Mouse (Mus musculus) intestine, embryonic 16.5 days (tissue): ENCODE measurements around the gene Cdk1. TPM values are rescaled to one million over a fixed set of nuclear protein-coding genes. Genes with fewer than 3 reads are reported as not detected.
A peak's percentile ranks its signal among the peaks of the same experiment; 100 is the strongest.

Experiments used
- ATAC-seq: fragments of 200-750 bp; cut with Nextera tagmentation; 2 replicates; pipeline ENCODE4 v1.8.0; 2017; ENCODE audit warnings: moderate TSS enrichment, moderate library complexity
- H3K27ac ChIP-seq: fragments of 300-500 bp; sonication (generic); 2 replicates; pipeline ENCODE4 v1.5.1; 2014; ENCODE audit warnings: mild to moderate bottlenecking, low read length
- H3K27me3 ChIP-seq: fragments of 300-500 bp; sonication (generic); replicated peaks from 2 replicates; pipeline ENCODE4 v1.6.1; 2014; ENCODE audit warnings: low read length, control low read depth, mixed read lengths; ENCODE audit not compliant: control insufficient read depth, insufficient read depth
- H3K36me3 ChIP-seq: fragments of 300-500 bp; sonication (generic); 2 replicates; pipeline ENCODE4 v1.6.1; 2014; ENCODE audit warnings: low read length, control low read depth; ENCODE audit not compliant: control insufficient read depth, insufficient read depth
- H3K4me1 ChIP-seq: fragments of 300-500 bp; sonication (generic); 2 replicates; pipeline ENCODE4 v1.6.1; 2014; ENCODE audit warnings: low read length, control low read depth, mixed read lengths; ENCODE audit not compliant: control insufficient read depth, insufficient read depth
- H3K4me2 ChIP-seq: fragments of 300-500 bp; sonication (generic); 2 replicates; pipeline ENCODE4 v1.6.1; 2014; ENCODE audit warnings: low read depth, low read length, control low read depth
- H3K4me3 ChIP-seq: fragments of 300-500 bp; sonication (generic); 2 replicates; pipeline ENCODE4 v1.5.1; 2014; ENCODE audit warnings: mild to moderate bottlenecking, low read length
- H3K9ac ChIP-seq: fragments of 300-500 bp; sonication (generic); 2 replicates; pipeline ENCODE4 v1.6.1; 2014; ENCODE audit warnings: low read depth, low read length
- H3K9me3 ChIP-seq: fragments of 300-500 bp; sonication (generic); 2 replicates; pipeline ENCODE4 v1.6.1; 2016; ENCODE audit warnings: low read length, control low read depth; ENCODE audit not compliant: control insufficient read depth
- WGBS: fragments of 180-500 bp; shearing (Covaris S2); extraction: QIAGEN DNeasy Blood & Tissue Kit; methylation state at CpG from one replicate; pipeline ENCODE4 v1.1.7; 2014; 5-methylcytosine and 5-hydroxymethylcytosine counted together
- polyA plus RNA-seq: library from polyadenylated mRNA; unstranded; fragments of >200 nt; fragmentation: Nextera tagmentation; extraction: Ambion mirVana; gene quantifications from 2 replicates; pipeline ENCODE4 v1.2.1, GENCODE M21; 2015

Gene Cdk1
- polyA plus RNA-seq, 1 experiment from 2014 or later, result 377 TPM

GRCm38 (mm10) chr10:69335195-69335536 is 17.6 kb downstream of the Cdk1 start:
- H3K4me1 ChIP-seq, result 0 out of 2 replicates have a peak, but pooled peaks cover 3% of the 10 kb centered on the region
- H3K4me2 ChIP-seq, result no peak overlapping the region
- H3K36me3 ChIP-seq, result peaks cover 15% of the 10 kb centered on the region
- 52% methylated on average over 7 of the region's 7 CpGs for WGBS
- no peak for ATAC-seq
- no peaks in the 10 kb centered on the region for H3K9me3 ChIP-seq
- H3K27me3 ChIP-seq, result no peaks in the 10 kb centered on the region
- peak overlapping the region; percentile 10; the same call in 1 of the 2 replicates for H3K9ac ChIP-seq
- peak overlapping the region; percentile 64 for H3K27ac ChIP-seq
- no peak overlapping the region for H3K4me3 ChIP-seq

- H3K27ac ChIP-seq, result peak overlapping the region; percentile 66
- peak; percentile 55; the same call in 1 of the 2 replicates for ATAC-seq
These were observed 18.2 kb downstream of the Cdk1 start for GRCm38 (mm10) chr10:69334271-69335194.

GRCm38 (mm10) chr10:69333212-69333611 is 19.5 kb downstream of the Cdk1 start:
- ATAC-seq, result no peak
- no peak overlapping the region for H3K4me3 ChIP-seq
- peaks cover 8% of the 10 kb centered on the region for H3K36me3 ChIP-seq
- H3K4me1 ChIP-seq, result 0 out of 2 replicates have a peak, but pooled peaks cover 3% of the 10 kb centered on the region
- H3K27ac ChIP-seq, result no peak overlapping the region
- no peak overlapping the region for H3K4me2 ChIP-seq
- H3K9me3 ChIP-seq, result no peaks in the 10 kb centered on the region
- no peaks in the 10 kb centered on the region for H3K27me3 ChIP-seq
- no peak overlapping the region for H3K9ac ChIP-seq
- WGBS, result 87% methylated on average over 11 of the region's 11 CpGs

More at GRCm38 (mm10) chr10:69334271-69335194, 18.2 kb downstream of the Cdk1 start:
- Histone ChIP-seq H3K27me3 (no peaks in the 10 kb centered on the region), H3K4me2 (no peak overlapping the region), H3K9me3 (no peaks in the 10 kb centered on the region), H3K9ac (no peak overlapping the region), H3K36me3 (peaks cover 9% of the 10 kb centered on the region), H3K4me1 (0 out of 2 replicates have a peak, but pooled peaks cover 3% of the 10 kb centered on the region), H3K4me3 (no peak overlapping the region)
- WGBS, result 57% methylated on average over 16 of the region's 16 CpGs

GRCm38 (mm10) chr10:69331231-69331630 is 21.5 kb downstream of the Cdk1 start:
- 72% methylated on average over 6 of the region's 6 CpGs for WGBS

GRCm38 (mm10) chr10:69328656-69329046 is 24.1 kb downstream of the Cdk1 start:
- ATAC-seq, result peak; percentile 57; the same call in 1 of the 2 replicates
- Histone ChIP-seq H3K9me3 (no peaks in the 10 kb centered on the region), H3K4me1 (no peaks in the 10 kb centered on the region), H3K27ac (no peak overlapping the region), H3K9ac (no peak overlapping the region), H3K27me3 (no peaks in the 10 kb centered on the region), H3K4me2 (no peak overlapping the region), H3K4me3 (no peak overlapping the region), H3K36me3 (no peaks in the 10 kb centered on the region)
- 57% methylated on average over 4 of the region's 4 CpGs for WGBS

More at GRCm38 (mm10) chr10:69331231-69331630, 21.5 kb downstream of the Cdk1 start:
- H3K27me3 ChIP-seq, result no peaks in the 10 kb centered on the region
- no peaks in the 10 kb centered on the region for H3K9me3 ChIP-seq
- H3K27ac ChIP-seq, result no peak overlapping the region
- no peak overlapping the region for H3K4me3 ChIP-seq
- H3K4me2 ChIP-seq, result no peak overlapping the region
- H3K4me1 ChIP-seq, result 0 out of 2 replicates have a peak, but pooled peaks cover 3% of the 10 kb centered on the region
- no peak overlapping the region for H3K9ac ChIP-seq
- peaks cover under 1% of the 10 kb centered on the region; the same call in 1 of the 2 replicates for H3K36me3 ChIP-seq
- ATAC-seq, result no peak

GRCm38 (mm10) chr10:69328029-69328655 is 24.6 kb downstream of the Cdk1 start:
- Histone ChIP-seq H3K9ac (no peak overlapping the region), H3K36me3 (no peaks in the 10 kb centered on the region), H3K27ac (no peak overlapping the region), H3K4me3 (no peak overlapping the region), H3K4me1 (no peaks in the 10 kb centered on the region), H3K27me3 (no peaks in the 10 kb centered on the region), H3K4me2 (no peak overlapping the region), H3K9me3 (no peaks in the 10 kb centered on the region)
- 77% methylated on average over 12 of the region's 12 CpGs for WGBS
- ATAC-seq, result peak; percentile 34; the same call in 1 of the 2 replicates

GRCm38 (mm10) chr10:69327362-69327761 is 25.4 kb downstream of the Cdk1 start:
- Histone ChIP-seq H3K9me3 (no peaks in the 10 kb centered on the region), H3K4me2 (peak overlapping the region; percentile 5; the same call in 1 of the 2 replicates), H3K9ac (no peak overlapping the region), H3K27me3 (no peaks in the 10 kb centered on the region), H3K4me3 (no peak overlapping the region), H3K27ac (no peak overlapping the region), H3K36me3 (no peaks in the 10 kb centered on the region), H3K4me1 (no peaks in the 10 kb centered on the region)
- ATAC-seq, result peak; percentile 67
- 48% methylated on average over 8 of the region's 8 CpGs for WGBS

GRCm38 (mm10) chr10:69326433-69326832 is 26.3 kb downstream of the Cdk1 start:
- Histone ChIP-seq H3K4me2 (no peak overlapping the region), H3K27ac (no peak overlapping the region), H3K9ac (no peak overlapping the region), H3K27me3 (no peaks in the 10 kb centered on the region), H3K4me1 (peaks cover 3% of the 10 kb centered on the region; the same call in 1 of the 2 replicates), H3K9me3 (no peaks in the 10 kb centered on the region), H3K36me3 (no peaks in the 10 kb centered on the region), H3K4me3 (no peak overlapping the region)
- 76% methylated on average over 3 of the region's 3 CpGs for WGBS
- no peak for ATAC-seq

- Histone ChIP-seq H3K4me1 (peaks cover 7% of the 10 kb centered on the region; the same call in 1 of the 2 replicates), H3K27ac (no peak overlapping the region), H3K36me3 (no peaks in the 10 kb centered on the region), H3K4me3 (no peak overlapping the region), H3K4me2 (no peak overlapping the region), H3K27me3 (no peaks in the 10 kb centered on the region), H3K9me3 (no peaks in the 10 kb centered on the region), H3K9ac (no peak overlapping the region)
- WGBS, result 86% methylated on average over 7 of the region's 7 CpGs
- ATAC-seq, result no peak
These were observed 27.9 kb downstream of the Cdk1 start for GRCm38 (mm10) chr10:69324816-69325215.
